Mouse (Mus musculus) neural tube, embryonic 14.5 days (tissue): ENCODE measurements around the gene Ier5l. TPM values are rescaled to one million over a fixed set of nuclear protein-coding genes. Genes with fewer than 3 reads are reported as not detected.

ENCODE experiments used
- ATAC-seq: fragments of 200-750 bp; cut with Nextera tagmentation; 2 replicates; pipeline ENCODE4 v1.8.0; 2017; ENCODE audit warnings: low read depth, mild to moderate bottlenecking, moderate TSS enrichment, moderate library complexity
- H3K27ac ChIP-seq: fragments of 300-500 bp; sonication (generic); 2 replicates; pipeline ENCODE4 v1.5.1; 2014; ENCODE audit warnings: low read depth, mild to moderate bottlenecking, control low read depth, low read length, moderate library complexity, mixed read lengths
- H3K27me3 ChIP-seq: fragments of 300-500 bp; sonication (generic); 2 replicates; pipeline ENCODE4 v1.6.1; 2014; ENCODE audit warnings: low read length; ENCODE audit not compliant: control insufficient read depth, insufficient read depth
- H3K36me3 ChIP-seq: fragments of 300-500 bp; sonication (generic); 2 replicates; pipeline ENCODE4 v1.6.1; 2014; ENCODE audit warnings: low read length, mixed read lengths; ENCODE audit not compliant: control insufficient read depth, insufficient read depth
- H3K4me1 ChIP-seq: fragments of 300-500 bp; sonication (generic); 2 replicates; pipeline ENCODE4 v1.6.1; 2014; ENCODE audit warnings: low read length; ENCODE audit not compliant: control insufficient read depth, insufficient read depth
- H3K4me2 ChIP-seq: fragments of 300-500 bp; sonication (generic); 2 replicates; pipeline ENCODE4 v1.6.1; 2014; ENCODE audit warnings: mild to moderate bottlenecking, low read depth, low read length, control low read depth
- H3K4me3 ChIP-seq: fragments of 300-500 bp; sonication (generic); 2 replicates; pipeline ENCODE4 v1.5.1; 2014; ENCODE audit warnings: low read depth, low read length, control low read depth, mixed read lengths
- H3K9ac ChIP-seq: fragments of 300-500 bp; sonication (generic); replicated peaks from 2 replicates; pipeline ENCODE4 v1.6.1; 2014; ENCODE audit warnings: low read depth, mild to moderate bottlenecking, control low read depth, low read length, mixed read lengths
- H3K9me3 ChIP-seq: fragments of 300-500 bp; sonication (generic); 2 replicates; pipeline ENCODE4 v1.6.1; 2016; ENCODE audit warnings: low read length; ENCODE audit not compliant: control insufficient read depth
- WGBS: fragments of 180-500 bp; shearing (Covaris S2); extraction: QIAGEN DNeasy Blood & Tissue Kit; methylation state at CpG from one replicate; pipeline ENCODE4 v1.1.7; 2014; 5-methylcytosine and 5-hydroxymethylcytosine counted together
- polyA plus RNA-seq: library from polyadenylated mRNA; unstranded; fragments of >200 nt; fragmentation: Nextera tagmentation; extraction: Ambion mirVana; gene quantifications from 2 replicates; pipeline ENCODE4 v1.2.1, GENCODE M21; 2014

Ier5l gene
- polyA plus RNA-seq = 2.3 and 2.6 TPM in 2 replicates

- H3K4me1 ChIP-seq = peaks cover 8% of the 10 kb centered on the region; the same call in 1 of the 2 replicates
- no peaks in the 10 kb centered on the region for H3K36me3 ChIP-seq
- H3K27me3 ChIP-seq = no peaks in the 10 kb centered on the region
- peak within 1 kb of the TSS; percentile 75 for H3K27ac ChIP-seq
- H3K4me3 ChIP-seq = peak within 1 kb of the TSS; percentile 82
- peak within 1 kb of the TSS; percentile 92 for H3K4me2 ChIP-seq
- WGBS = 1% methylated on average over 37 of the region's 37 CpGs
- peak; percentile 92 for ATAC-seq
- no peaks in the 10 kb centered on the region for H3K9me3 ChIP-seq
- H3K9ac ChIP-seq = peak within 1 kb of the TSS; percentile 90
These were observed at the start of gene Ier5l for GRCm38 (mm10) chr2:30474039-30474438. Gene Ier5l, minus strand, starts transcription at chr2:30474219.

GRCm38 (mm10) chr2:30523727-30524126 lies 49.7 kb upstream of the Ier5l start:
- no peaks in the 10 kb centered on the region for H3K4me1 ChIP-seq
- H3K36me3 ChIP-seq = no peaks in the 10 kb centered on the region
- H3K4me3 ChIP-seq = no peak overlapping the region
- ATAC-seq = no peak
- 78% methylated on average over 8 of the region's 8 CpGs for WGBS
- no peak overlapping the region for H3K27ac ChIP-seq
- H3K27me3 ChIP-seq = no peaks in the 10 kb centered on the region
- no peak overlapping the region for H3K9ac ChIP-seq
- no peak overlapping the region for H3K4me2 ChIP-seq
- H3K9me3 ChIP-seq = no peaks in the 10 kb centered on the region

DNA sequence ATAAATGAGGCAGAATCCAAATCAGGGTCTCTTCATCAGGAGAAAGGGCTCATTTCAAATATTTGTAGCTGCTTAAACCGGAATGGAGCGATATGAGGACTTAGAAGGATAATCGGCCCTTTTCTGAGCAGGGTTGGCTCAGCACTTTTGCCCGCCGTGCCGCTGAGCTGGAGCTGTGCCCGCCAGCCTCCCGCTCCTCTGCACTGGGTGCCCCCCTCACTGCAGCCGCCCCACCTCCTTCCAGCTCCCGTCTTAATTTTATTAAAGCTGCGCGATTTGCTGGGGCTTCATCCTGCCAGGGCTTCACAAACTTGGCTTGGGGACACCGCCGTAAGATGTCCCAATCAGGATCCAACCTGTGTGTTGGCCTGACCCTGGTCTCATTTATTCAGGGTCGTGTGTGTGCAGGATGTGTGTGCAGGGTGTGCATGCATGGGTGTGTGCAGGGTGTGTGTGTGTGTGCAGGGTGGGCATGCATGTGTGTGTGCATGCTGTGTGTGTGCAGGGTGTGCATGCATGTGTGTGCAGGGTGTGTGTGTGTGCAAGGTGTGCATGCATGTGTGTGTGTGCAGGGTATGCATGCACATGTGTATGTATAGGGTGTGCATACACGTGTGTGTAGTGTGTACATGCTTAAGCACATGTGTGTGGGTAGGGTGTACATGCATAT lies 36.8 kb upstream of the Ier5l start:
- Histone ChIP-seq H3K4me2 (no peak overlapping the region), H3K4me3 (no peak overlapping the region), H3K27ac (no peak overlapping the region), H3K9ac (no peak overlapping the region), H3K4me1 (no peaks in the 10 kb centered on the region), H3K27me3 (no peaks in the 10 kb centered on the region), H3K9me3 (no peaks in the 10 kb centered on the region), H3K36me3 (no peaks in the 10 kb centered on the region)
- 80% methylated on average over 16 of the region's 16 CpGs for WGBS
- no peak for ATAC-seq

- Histone ChIP-seq H3K4me1 (no peaks in the 10 kb centered on the region), H3K9ac (no peak overlapping the region), H3K27me3 (no peaks in the 10 kb centered on the region), H3K27ac (no peak overlapping the region), H3K4me3 (no peak overlapping the region), H3K36me3 (no peaks in the 10 kb centered on the region), H3K9me3 (no peaks in the 10 kb centered on the region), H3K4me2 (no peak overlapping the region)
- 66% methylated on average over 11 of the region's 11 CpGs for WGBS
- no peak for ATAC-seq
These were observed 33.2 kb upstream of the Ier5l start for GRCm38 (mm10) chr2:30507138-30507727.

DNA sequence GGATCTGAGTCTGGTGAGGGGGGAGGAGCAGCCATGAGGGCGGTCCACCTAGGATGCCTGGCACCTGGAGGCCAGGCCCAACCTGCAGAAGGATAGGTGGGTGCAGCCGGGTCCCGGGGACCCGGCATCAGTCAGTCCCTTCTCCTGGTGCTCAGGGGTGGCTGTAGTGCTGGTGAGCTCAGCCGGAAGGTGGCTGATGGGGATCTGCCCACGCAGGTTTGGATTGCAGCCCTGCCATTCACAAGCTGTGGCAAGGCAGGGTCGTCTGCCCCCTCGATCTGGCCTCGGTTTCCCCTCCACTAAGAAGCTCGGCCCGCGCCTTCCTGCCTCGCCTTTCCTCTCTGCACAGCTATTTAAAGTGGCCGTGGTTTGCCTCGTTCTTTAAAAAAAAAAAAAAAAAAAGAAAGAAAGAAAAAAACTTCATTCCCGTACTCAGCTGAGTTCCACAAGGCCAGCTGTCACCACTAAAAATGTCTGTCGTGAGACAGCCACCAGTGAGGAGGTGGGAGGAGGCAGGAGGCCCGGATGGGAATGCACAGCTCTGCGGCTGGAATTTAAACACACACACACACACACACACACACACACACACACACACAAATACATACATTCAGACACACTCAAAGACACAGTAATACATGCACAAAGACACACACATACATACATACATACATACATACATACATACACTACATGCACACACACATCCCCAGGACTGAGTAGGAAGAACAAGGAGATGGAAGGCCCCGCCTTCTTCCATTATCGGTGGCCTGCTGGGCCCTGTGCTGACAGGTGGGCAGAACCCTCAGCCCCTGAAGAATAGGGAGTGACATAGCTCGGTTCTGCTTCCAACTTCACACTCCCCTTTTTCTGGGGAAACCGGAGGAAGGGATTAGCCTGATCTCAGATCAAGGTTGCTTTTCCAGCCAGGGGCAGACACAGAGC lies 29.9 kb upstream of the Ier5l start:
- Histone ChIP-seq H3K36me3 (no peaks in the 10 kb centered on the region), H3K9me3 (no peaks in the 10 kb centered on the region), H3K27ac (no peak overlapping the region), H3K27me3 (no peaks in the 10 kb centered on the region), H3K9ac (no peak overlapping the region), H3K4me2 (no peak overlapping the region), H3K4me1 (no peaks in the 10 kb centered on the region), H3K4me3 (no peak overlapping the region)
- ATAC-seq = no peak
- 53% methylated on average over 23 of the region's 23 CpGs for WGBS

GRCm38 (mm10) chr2:30501701-30502100 lies 27.7 kb upstream of the Ier5l start:
- H3K4me1 ChIP-seq = no peaks in the 10 kb centered on the region
- WGBS = 82% methylated on average over 7 of the region's 7 CpGs
- no peak overlapping the region for H3K9ac ChIP-seq
- no peak overlapping the region for H3K27ac ChIP-seq
- no peaks in the 10 kb centered on the region for H3K36me3 ChIP-seq
- H3K27me3 ChIP-seq = no peaks in the 10 kb centered on the region
- no peaks in the 10 kb centered on the region for H3K9me3 ChIP-seq
- no peak for ATAC-seq
- no peak overlapping the region for H3K4me2 ChIP-seq
- H3K4me3 ChIP-seq = no peak overlapping the region

DNA sequence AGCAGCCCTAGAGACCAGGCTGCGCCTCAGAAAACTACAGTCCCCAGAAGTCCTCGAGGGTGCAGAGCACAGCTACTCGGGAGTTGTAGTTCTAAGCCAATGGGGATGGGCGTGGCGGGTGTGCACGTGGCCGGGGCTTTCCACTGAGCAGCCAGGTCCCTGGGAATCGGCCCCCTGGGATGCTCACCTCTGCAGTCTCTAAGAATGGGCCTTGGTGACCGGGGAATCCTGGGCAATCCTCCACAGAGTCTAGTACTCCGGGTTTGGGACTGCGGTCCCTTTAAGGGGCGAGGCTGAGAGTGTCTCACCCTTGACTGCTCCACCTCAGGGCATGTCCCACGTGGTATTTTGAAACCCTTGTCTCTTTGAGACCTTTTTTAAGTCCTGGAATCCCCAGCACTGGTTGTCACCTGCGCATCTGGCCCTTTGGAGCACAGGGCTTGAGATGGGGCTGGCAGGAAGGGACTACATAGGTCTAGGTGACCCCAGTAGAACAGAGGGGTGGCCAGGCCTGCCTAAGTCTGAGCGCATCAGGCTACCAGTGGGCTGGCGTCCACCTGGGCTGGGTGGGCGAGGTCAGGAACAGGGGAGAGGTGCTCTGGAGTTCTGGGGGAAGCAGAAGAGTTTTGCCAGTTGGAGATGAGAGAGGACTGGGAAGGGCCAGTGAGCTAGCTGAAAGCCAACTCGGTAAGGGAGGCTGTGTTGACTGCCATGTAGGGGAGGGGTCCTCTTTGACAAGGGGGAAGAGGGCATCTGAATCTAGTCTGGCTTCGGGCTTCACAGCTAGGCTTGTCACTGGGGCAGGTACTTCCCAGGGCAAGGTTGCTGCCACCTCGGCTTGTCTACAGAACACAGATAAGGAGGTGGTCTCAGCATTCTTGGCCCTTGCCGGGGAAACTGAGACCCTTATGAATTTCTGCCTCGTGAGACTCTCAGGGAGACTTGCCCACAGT lies 22.2 kb upstream of the Ier5l start:
- Histone ChIP-seq H3K9me3 (no peaks in the 10 kb centered on the region), H3K4me2 (peak overlapping the region; percentile 60), H3K36me3 (no peaks in the 10 kb centered on the region), H3K27ac (no peak overlapping the region), H3K4me1 (no peaks in the 10 kb centered on the region), H3K27me3 (no peaks in the 10 kb centered on the region), H3K9ac (no peak overlapping the region), H3K4me3 (peak overlapping the region; percentile 28)
- peak; percentile 97 for ATAC-seq
- WGBS = 33% methylated on average over 22 of the region's 22 CpGs
